Mouse (Mus musculus) retina, postnatal 7 days (tissue): ENCODE measurements at regions not wholly inside any gene's neighbourhood (a gene's known extent, or its start where the extent isn't known, plus 50 kb on each side); places are given as distances from the start of the nearest gene placed in this dataset.

ENCODE experiments used
- DNase-seq: peaks from one replicate; pipeline ENCODE4 v3.0.0-alpha.2; 2012; ENCODE audit warnings: low read depth, low spot score

GRCm38 (mm10) chr10:56770629-56771028 lies 393.5 kb downstream of the Gja1 start:
- DNase-seq: no peak

- DNase-seq: no peak
Observed at GRCm38 (mm10) chr10:56782265-56782664, 405.1 kb downstream of the Gja1 start.

- no peak for DNase-seq
Observed at GRCm38 (mm10) chr10:56783941-56784340, 406.8 kb downstream of the Gja1 start.

- no peak for DNase-seq
Observed at GRCm38 (mm10) chr10:56788081-56788480, 411.0 kb downstream of the Gja1 start.

GRCm38 (mm10) chr10:56793074-56793473 lies 415.9 kb downstream of the Gja1 start:
- no peak for DNase-seq

GRCm38 (mm10) chr10:56795396-56795795 lies 418.3 kb downstream of the Gja1 start:
- no peak for DNase-seq

GRCm38 (mm10) chr10:56799307-56799706 lies 422.2 kb downstream of the Gja1 start:
- DNase-seq: no peak

- no peak for DNase-seq
Observed at GRCm38 (mm10) chr10:56799745-56800144, 422.6 kb downstream of the Gja1 start.

- DNase-seq: no peak
Observed at GRCm38 (mm10) chr10:56809006-56809405, 431.9 kb downstream of the Gja1 start.

GRCm38 (mm10) chr10:56822158-56822557 lies 445.0 kb downstream of the Gja1 start:
- DNase-seq: no peak

GRCm38 (mm10) chr10:56831331-56831730 lies 454.2 kb downstream of the Gja1 start:
- DNase-seq: no peak

GRCm38 (mm10) chr10:56831966-56832365 lies 454.8 kb downstream of the Gja1 start:
- no peak for DNase-seq

- no peak for DNase-seq
Observed at GRCm38 (mm10) chr10:56836130-56836529, 459.0 kb downstream of the Gja1 start.

GRCm38 (mm10) chr10:56839006-56839495 lies 461.9 kb downstream of the Gja1 start:
- no peak for DNase-seq

- no peak for DNase-seq
Observed at GRCm38 (mm10) chr10:56839545-56839944, 462.4 kb downstream of the Gja1 start.

- no peak for DNase-seq
Observed at GRCm38 (mm10) chr10:56840732-56841131, 463.6 kb downstream of the Gja1 start.

GRCm38 (mm10) chr10:56841486-56841885 lies 464.4 kb downstream of the Gja1 start:
- no peak for DNase-seq

- no peak for DNase-seq
Observed at GRCm38 (mm10) chr10:56841973-56842372, 464.8 kb downstream of the Gja1 start.

- DNase-seq: no peak
Observed at GRCm38 (mm10) chr10:56852484-56852883, 475.4 kb downstream of the Gja1 start.

GRCm38 (mm10) chr10:56856186-56856585 lies 479.1 kb downstream of the Gja1 start:
- no peak for DNase-seq

- no peak for DNase-seq
Observed at GRCm38 (mm10) chr10:56879744-56880143, 502.6 kb downstream of the Gja1 start.

GRCm38 (mm10) chr10:56880154-56880591 lies 503.0 kb downstream of the Gja1 start:
- no peak for DNase-seq

GRCm38 (mm10) chr10:56884456-56885410 lies 507.6 kb downstream of the Gja1 start:
- DNase-seq: no peak
